Mouse (Mus musculus): Measurements from ENCODE around the gene Slc39a11. TPM values are rescaled to one million over a fixed set of nuclear protein-coding genes. Genes with fewer than 3 reads are reported as not detected.

Gene Slc39a11
- total RNA-seq, 2 experiments from 2014 or later, result 4.7 to 5.4 TPM

DNA sequence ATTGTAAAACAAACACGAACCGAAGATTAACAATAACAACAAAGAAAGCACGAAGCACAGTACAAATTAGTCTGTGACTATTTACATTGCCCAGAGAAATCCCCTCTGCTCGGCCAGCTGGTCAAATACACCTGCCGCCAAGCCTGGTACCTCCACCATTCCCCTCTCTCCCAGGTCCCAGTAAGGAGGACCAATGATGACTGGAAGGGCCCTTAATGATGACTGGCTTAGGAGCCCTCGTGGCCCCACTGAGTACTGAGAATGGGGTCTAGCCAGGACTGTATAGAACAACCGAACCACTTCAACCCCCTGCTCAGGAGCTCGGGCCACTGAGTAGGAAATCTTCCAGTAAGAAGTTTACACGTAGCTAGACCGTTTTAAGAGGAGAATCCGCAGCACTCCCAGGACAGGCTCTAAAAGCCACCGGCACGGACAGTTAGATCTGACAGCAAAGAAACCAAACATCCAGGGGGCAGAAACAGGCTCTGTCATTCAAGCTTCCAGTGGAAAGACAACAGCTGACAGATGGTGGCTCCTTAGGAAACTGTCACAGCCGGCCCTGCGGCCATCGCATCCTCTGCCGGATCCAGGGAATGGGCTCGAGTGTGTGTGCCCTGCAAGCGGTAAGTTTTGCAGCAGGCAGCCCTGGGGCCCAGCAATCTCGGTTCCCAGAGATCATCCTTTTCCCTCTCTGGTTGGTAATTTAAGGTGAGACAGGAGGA, 128.2 kb downstream of the Slc39a11 start:
- ATAC-seq (replicated peaks; ENCODE audit: low FRiP score, poor library complexity, severe bottlenecking), result no peak

DNA sequence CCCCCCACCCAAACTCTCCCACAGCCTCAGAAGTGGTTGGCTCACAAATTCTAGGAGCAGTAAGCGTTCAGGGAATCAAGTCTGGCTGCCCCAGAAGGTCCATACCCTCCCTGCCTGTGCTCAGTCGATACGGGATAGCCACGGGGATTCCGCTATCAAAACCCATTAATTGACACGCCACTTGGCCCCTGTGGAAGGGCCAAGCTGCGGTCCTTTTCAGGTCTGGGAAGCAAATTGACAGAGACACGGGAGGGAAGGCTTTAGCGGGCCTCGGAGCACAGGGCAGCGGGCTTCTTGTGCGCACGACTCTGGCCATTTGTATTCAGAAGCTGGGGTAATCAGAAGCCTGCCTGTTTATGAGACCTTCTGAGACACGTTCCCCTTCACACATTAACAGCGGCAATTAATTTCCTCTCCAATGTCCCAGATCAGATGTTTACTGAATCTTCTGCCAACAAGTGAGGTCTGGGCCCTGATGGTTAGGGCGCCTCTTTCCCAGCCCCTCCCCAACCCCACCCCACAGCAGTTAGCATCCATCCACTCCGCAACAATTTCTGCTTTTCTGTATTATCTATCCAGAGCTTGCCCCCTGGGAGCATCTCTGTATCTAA, 128.9 kb downstream of the Slc39a11 start:
- ATAC-seq (replicated peaks; ENCODE audit: low FRiP score, poor library complexity, severe bottlenecking), result no peak

DNA sequence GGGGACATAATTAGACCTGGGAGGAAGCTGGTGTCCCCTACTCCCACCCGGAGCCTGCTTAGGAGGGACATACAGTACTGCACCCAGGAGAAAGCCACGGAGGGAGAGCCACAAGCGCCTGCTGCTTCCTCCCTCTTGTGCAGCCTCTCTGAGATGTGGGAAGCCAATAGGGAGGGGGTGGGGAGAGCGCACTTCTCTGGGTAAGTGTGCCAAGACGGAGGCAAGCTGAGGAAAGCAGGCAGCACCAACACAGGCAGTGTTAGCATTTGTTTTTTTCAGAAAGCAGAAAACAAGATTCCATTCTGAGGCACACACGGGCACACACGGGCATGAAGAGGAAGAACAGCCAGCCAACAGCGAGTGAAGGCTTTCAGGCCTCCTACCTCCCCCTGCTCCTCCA, 129.5 kb downstream of the Slc39a11 start:
- ATAC-seq (replicated peaks; ENCODE audit: low FRiP score, poor library complexity, severe bottlenecking), result no peak

DNA sequence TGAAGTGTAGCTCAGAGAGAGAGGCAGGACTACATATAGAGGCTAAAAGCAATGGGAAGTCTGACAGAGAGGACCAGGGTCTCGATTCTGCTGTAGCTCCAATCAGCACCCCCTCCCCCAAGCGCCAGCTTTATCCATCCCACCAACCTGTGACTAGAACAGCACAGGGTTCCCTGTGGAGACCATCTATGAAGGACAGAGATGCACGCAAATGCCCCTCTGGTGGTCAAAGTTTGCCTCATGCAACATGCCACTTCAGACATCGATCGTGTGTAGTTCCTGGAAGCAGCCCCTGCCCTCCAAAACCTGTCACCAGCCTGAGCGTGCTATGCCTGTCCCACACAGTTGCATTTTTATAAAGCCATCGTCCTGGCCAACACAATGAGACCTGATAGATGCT, 129.9 kb downstream of the Slc39a11 start:
- no peak for ATAC-seq (replicated peaks; ENCODE audit: low FRiP score, poor library complexity, severe bottlenecking)

DNA sequence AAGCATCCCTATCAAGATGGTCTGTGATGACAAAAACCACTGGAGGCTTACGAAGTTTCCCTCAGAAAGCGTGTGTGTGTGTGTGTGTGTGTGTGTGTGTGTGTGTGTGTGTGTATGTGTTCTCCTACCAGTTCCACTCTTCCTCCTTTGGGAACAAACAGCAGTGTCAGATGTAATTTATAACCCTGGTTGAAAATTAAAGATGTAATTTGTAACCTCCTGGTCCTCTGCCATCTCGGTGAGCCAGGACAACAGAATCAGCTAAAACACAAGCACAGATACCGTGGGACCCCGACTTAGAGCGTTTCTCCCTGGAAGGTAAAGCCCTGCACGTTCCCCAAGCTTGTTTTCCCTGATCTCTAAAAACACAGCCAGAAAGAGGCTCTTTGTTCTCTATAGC, 131.7 kb downstream of the Slc39a11 start:
- ATAC-seq (replicated peaks; ENCODE audit: low FRiP score, poor library complexity, severe bottlenecking), result no peak

DNA sequence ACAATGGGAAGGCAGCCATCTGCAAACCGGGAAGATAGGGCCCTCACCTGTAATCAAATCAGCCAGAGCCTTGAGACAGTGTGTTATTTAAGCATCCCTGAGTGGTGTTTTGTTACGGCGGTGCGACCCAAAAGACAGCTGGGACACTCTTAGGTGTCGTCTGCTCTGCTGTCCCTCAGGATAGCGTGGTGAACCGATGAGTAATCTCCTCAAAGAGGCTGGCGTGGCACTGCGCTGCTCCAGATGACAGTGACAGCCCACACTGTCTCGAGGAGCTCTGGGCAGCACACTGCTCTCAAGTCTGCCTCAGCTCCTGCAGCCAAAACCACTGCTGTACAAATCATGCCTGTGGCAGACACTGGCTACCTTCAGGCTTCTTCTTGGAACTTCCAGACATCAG, 133.7 kb downstream of the Slc39a11 start:
- no peak for ATAC-seq (replicated peaks; ENCODE audit: low FRiP score, poor library complexity, severe bottlenecking)

DNA sequence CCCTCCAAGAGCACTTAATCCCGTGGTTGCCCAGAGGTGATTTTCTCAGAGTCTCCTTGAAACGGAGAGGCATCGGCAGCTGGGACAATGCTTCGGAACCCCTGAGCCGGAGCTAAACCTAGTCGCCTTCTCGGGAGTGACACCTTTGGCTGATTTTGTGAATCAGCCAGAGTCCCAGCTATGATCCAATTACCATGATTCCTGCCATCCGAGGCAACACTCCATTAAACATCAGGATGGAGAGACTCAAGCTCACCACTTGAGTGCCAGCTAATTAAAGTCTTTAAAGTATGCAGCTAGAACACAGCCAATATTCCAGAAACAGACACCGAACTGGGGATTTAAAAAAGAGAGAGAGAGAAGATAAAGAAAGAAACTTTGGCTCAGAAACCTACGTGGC, 136.9 kb downstream of the Slc39a11 start:
- no peak for ATAC-seq (replicated peaks; ENCODE audit: low FRiP score, poor library complexity, severe bottlenecking)

DNA sequence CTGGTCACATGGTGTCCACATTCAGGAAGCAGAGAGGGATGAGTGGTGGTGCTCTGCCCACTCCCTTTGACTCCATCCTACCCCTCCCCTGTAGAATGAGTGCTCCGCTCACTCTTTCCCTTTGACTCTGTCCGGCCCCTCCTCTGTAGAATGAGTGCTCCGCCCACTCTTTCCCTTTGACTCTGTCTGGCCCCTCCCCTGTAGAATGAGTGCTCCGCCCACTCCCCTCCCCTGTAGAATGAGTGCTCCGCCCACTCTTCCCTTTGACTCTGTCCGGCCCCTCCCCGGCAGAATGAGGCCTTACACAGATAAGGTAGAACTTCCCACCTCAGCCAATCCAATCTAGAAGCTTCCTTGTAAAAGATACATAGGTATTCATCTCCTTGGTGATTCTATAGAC, 137.7 kb downstream of the Slc39a11 start:
- no peak for ATAC-seq (replicated peaks; ENCODE audit: low FRiP score, poor library complexity, severe bottlenecking)

DNA sequence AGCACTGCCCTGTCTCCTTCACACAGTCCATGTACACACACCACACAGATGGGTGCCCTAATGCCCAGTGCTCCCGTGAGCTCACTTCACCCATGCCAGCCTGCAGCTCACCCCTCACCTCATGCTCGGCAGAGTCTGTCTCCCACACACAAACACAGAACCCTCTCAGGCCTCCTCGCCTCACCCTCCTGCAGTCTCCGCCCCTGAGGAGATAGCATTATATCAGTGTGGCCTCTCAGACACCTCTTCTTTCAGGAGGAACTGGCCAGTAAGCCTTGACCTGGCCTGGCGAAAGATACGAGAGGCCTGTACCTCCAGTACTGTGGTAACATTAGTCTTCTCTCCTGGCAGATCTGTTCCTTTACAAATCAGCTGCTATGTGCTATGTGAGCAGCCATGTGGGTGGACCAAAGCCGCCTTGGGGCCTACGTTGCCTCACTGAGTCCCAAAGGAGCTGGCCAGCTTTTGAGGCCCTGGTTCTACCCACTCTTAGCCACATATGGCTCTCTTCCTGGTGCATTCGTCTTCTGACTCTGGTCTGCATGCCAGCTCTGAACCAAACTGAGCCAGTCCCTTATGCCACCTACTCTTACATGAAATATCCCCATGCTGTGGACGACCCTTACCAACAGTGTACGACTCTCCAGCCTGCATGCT, 138.8 kb downstream of the Slc39a11 start:
- peak; percentile 47; the same call in 1 of the 2 replicates for ATAC-seq (replicated peaks; ENCODE audit: low FRiP score, poor library complexity, severe bottlenecking)

DNA sequence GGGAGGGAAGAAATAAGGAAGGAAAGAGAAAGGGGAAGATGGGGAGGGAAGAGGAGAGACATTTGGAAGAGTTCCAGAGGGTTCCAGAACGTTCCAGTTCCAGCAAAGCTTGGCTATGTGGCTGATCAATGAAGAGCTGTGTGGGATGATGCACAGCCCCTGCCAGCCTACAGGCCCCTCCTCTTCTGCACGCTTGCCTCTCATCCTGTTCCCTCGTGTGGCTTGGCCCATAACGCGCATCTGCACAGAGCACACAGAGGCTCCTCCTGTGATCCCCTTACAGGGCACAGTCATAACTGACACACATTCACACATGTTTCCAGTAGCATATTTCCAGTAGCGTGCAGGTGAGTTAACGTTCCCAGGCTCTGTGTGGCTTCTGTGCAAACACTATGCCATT, 139.6 kb downstream of the Slc39a11 start:
- no peak for ATAC-seq (replicated peaks; ENCODE audit: low FRiP score, poor library complexity, severe bottlenecking)

DNA sequence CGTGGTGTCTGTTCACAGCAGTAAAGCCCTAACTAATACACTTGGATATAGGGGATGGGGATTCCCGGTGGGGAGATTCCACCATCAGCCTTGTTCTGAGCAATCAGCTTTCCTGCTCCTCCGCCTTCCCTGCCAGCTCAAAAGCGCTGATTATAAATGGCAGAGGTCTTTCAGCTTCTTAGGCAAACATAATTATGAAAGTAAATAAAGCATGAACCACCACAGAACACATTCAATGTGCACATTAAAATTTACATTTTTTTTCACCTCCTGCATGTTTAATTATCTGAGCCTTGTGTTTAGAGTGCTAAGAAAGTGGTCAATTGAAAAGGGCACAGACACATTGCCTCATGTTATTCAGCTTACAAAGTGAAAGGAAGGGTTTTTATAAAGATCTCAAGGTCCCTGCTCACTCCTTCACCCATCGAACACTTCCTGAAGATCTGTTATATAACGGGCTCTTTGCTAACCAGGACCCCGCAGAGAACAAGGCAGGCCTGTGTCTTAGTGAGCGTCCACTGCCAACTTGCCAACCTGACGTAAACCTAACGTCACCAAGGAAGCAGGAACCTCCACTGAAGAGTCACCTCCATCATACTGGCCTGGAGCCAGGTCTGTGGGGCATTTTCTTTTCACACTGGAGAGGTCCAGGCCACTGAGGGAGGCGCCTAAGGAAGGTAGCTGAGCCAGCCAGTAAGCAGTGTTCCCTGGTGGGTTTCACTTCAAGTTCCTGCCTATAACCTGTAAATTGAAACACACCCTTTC, 142.0 kb downstream of the Slc39a11 start:
- no peak for ATAC-seq (replicated peaks; ENCODE audit: low FRiP score, poor library complexity, severe bottlenecking)

DNA sequence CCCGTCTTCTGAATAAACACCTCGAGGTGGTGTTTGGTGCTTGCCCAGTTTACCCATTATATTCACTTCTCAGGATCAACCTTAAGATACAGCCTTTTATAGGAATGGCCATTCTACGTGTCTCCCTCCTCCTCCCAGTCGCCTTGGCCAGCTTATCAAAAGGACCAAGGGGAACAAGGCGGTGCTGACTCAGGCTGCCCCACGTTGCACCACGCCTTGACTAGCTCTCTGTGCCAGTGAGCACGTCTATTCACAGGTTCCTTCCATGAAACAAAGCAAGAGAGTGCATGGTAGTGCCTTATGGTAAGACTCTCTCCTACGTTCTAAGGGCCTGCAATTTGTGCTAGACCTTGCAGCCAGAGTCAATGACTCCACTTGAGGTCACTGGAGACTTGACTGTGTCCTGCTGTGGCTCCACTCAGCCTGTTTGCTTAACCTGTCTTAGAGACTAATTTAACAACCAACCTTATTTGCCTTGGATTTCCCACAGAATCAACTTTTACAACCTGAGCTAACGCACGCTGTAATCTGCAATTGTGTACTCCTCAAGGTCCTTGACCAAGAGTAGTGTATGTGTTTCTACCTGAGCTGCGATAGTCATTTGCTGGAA, 144.2 kb downstream of the Slc39a11 start:
- peak; percentile 65 for ATAC-seq (replicated peaks; ENCODE audit: low FRiP score, poor library complexity, severe bottlenecking)

DNA sequence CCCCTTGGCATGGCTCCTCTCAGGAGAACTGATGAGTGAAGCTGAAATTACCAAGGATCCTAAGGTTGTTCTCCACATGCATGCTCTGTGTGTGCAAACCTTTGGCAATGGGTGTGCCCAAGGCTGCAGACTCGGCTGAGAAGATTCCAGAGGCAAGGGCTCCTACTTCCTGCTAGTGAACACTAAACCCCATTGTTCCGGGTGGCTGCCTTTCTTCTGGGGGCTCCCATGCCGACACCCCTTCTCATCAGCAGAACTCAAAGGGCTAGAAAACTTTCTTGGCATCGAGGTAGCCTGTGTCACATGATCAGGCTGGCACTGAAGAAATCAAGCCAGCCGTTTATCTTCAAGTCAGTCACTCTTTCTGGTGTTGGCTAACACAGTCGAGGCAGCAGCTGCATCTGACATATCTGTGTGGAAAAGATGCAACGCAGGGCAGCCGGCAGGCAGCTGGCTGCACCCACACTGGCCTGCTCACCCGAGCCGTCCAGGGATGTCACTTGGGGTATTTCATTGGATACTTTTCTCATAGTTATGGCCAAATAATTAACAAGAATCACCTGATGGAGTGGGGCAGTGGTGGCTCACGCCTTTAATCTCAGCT, 145.3 kb downstream of the Slc39a11 start:
- ATAC-seq (replicated peaks; ENCODE audit: low FRiP score, poor library complexity, severe bottlenecking), result no peak

DNA sequence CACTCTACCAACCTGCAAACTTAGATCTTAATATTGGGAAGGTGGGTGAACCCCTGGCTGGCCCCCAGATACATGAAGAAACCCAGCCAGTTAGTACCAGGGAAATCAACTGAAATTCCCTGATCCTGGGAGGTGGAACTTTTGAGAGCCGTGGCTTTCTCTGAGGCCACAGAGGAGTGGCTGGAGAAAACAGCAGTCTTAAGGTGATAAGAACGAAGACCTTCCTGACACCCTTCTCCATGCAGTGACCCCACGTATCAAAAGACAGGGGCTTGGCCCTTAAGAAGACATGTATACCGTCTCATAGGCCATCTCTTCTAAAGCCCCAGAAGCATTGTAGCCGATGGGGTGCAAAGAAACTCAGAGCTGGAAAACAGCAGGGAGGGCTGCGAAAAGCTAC, 146.9 kb downstream of the Slc39a11 start:
- no peak for ATAC-seq (replicated peaks; ENCODE audit: low FRiP score, poor library complexity, severe bottlenecking)

DNA sequence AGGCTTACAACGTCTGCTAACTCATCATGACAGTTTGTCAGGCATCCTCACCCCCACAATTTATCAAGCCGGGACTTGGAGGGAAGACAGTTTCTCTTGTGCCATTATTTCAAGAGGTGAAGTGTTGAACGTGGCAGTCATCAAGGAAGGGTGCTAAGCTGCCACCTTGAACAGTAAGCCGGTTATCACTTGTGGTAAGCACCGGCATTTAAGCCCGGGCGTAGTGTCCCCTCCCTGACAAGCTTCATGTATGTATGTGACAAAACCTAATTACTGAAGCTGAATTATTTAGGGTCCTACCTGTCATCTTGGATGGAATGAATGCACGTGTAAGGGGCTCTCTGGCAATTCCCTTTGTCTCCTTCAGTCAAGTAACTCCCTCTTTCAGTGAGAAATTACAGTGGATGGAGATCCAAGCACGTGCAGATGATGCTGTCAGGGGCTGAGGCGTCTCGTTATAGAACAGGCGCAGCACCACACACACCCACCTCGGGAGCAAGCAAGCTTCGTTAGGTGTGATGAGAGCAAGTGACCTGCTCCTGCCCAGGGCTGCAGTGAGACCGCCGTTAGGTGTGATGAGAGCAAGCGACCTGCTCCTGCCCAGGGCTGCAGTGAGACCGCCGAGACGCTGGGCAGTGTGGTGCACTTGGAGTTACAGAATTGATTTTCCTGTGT, 149.1 kb downstream of the Slc39a11 start:
- ATAC-seq (replicated peaks; ENCODE audit: low FRiP score, poor library complexity, severe bottlenecking), result no peak

DNA sequence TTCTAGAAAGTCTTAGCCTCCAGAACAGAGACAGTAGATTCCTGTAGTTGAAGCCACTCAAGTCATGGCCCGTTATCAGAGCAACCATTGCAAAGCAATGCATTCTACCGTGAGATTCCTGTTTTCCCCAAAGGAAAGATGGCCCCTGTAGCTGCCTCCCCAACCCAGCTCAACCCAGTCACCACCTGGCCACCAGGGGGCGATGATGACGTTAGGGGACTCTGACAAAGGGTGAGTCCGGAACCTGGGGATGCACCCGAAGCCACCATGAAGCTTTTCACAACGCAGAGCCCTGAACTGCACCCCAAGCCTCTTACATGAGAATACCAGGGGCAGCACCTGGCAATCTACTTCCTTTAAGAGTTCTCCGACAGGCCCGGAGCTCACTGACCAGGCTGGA, 151.0 kb downstream of the Slc39a11 start:
- 0 out of 2 replicates have a peak, but pooled peaks have one; percentile 62 for ATAC-seq (replicated peaks; ENCODE audit: low FRiP score, poor library complexity, severe bottlenecking)

DNA sequence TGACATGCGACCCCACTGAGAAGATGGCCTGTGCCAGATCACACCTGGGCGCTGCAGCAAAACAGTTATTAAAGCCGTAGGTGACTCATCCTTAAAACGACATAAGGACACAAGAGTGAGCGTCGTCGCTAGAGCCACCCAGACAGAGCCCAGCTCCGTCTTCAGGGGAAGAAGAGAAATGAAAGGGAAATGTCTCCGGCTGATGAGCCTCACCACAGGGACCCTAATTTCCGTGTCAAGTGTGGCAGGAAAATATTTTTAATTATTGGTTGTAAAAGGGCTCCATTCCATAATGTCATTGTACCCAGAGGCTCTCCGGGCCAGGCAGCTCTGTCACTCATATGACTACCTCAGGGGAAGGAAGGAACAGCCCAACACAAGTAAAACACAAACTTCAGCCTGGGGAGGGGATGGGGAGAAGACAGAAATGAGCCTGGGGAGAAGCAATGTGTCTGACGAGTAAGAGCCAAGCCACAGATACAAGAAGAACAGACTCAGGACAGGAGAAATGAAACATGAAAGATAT, 155.8 kb downstream of the Slc39a11 start:
- no peak for ATAC-seq (replicated peaks; ENCODE audit: low FRiP score, poor library complexity, severe bottlenecking)

DNA sequence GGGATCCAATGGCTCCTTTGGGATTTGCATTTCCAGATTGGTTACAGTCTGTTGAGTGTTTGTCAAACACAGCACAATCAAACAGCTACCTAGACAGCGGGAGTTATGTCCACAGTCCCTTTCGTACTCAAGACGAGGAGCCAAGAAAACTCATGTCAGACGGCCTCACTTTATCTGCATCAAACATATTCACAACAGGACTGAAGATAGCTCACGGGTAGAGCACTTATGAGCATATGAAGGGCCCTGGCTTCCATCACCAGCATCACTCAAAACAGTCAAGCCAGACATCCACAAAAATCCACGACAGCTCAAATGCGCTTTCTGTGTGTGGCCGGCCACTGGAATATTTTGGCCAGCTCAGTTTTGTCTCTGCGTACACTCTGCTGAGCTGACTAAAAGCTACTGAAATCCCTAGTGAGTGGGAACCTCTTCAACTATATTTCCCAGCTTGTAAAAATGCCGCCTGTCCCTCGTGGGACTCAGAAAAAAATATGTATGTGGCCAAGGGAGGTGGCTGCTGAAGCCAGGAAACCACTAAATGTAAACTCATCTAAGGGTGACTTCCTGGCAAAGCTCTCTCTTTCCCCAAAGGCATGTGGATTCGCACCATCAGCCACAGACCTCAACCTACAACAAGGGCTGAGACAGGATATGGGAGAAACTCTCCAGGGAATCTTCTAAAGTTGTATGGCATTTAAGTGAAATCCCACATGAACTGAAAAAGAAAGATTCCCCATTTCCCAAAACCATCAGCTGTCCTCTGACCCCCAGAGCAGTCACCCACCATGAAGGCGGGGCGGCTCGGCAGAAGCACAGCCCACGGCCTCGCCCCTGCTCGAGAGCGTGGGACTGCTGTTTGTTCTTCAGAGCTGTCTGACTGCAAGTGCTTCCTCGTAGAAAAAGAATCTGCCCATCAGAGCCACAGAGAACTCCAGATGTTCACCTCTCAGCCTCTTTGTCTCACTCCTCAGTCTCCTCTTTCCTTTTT, 159.1 kb downstream of the Slc39a11 start:
- no peak for ATAC-seq (replicated peaks; ENCODE audit: low FRiP score, poor library complexity, severe bottlenecking)
